Mouse (Mus musculus) heart, postnatal 0 days (tissue): ENCODE measurements at regions not wholly inside any gene's neighbourhood (a gene's known extent, or its start where the extent isn't known, plus 50 kb on each side); places are given as distances from the start of the nearest gene placed in this dataset.

ENCODE experiments used
- CTCF ChIP-seq: IDR thresholded peaks from 2 replicates; pipeline ENCODE4 v1.5.1; 2016; ENCODE audit warnings: antibody characterized with exemption, control low read depth, low read depth
- EP300 ChIP-seq: IDR thresholded peaks from 2 replicates; pipeline ENCODE4 v1.6.1; 2016; ENCODE audit warnings: antibody characterized with exemption, low read depth

DNA sequence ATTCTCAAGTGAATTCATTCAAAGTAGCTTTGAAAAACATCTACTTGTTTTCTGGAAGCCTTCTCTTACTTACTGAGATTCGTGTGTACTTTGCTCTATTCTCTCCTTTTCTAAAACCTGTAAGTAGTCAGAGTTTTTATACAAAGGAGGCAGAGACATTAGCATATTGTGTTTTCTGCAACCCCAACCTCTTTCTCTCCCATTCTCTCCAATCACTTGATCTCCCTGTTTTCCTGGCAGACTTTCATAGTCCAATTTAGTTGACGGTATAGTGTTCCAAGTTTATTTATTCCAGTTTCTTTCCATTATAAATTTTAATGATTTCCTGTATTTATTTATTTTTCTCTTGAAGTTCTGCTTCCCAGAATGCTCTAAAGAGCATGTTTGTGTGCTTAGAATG, 393.7 kb upstream of the Impg1 start:
- TF ChIP-seq CTCF (no peak), EP300 (no peak)
